Mouse (Mus musculus): ENCODE results near the gene Hipk2. TPM values are rescaled to one million over a fixed set of nuclear protein-coding genes. Genes with fewer than 3 reads are reported as not detected.
A peak's percentile ranks its signal among the peaks of the same experiment; 100 is the strongest.

Hipk2 gene
- total RNA-seq, 2 experiments from 2014 or later = 55.9 to 59.9 TPM

- H3K4me3 ChIP-seq = no peak overlapping the region
- no peak for TF ChIP-seq CTCF (conservative IDR thresholded peaks at IDR 0.05)
- H3K27ac ChIP-seq = no peak overlapping the region; the same call in 1 of the 2 replicates
- DNase-seq (ENCODE audit: low spot score in 2 of 2) = no peak
These were observed 66.4 kb downstream of the Hipk2 start for GRCm38 (mm10) chr6:38809396-38810120.

DNA sequence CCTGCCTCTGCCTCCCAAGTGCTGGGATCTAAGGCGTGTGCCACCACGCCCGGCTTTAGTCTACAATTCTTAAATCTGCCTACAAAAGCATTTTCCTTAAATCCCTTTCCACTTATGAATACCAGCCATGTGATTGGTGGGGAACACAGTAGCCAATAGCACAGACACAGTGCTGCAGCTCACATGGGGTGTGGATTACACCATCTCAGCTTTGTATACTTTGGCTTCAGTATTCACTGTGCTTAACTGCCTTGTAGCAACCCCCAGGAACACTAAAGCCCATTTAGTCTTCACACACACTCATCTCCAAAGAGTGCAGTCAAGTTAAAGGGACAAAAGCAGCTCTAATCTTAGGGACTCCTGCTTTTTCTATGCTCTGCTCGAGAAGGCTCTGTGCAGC, 67.6 kb downstream of the Hipk2 start:
- no peak for TF ChIP-seq CTCF (conservative IDR thresholded peaks at IDR 0.05)
- Histone ChIP-seq H3K4me3 (no peak overlapping the region), H3K27ac (no peak overlapping the region)
- no peak for DNase-seq (ENCODE audit: low spot score in 2 of 2)

- no peak overlapping the region for H3K27ac ChIP-seq
- H3K4me3 ChIP-seq = no peak overlapping the region
- no peak for TF ChIP-seq CTCF (conservative IDR thresholded peaks at IDR 0.05)
- no peak for DNase-seq (ENCODE audit: low spot score in 2 of 2)
These were observed 69.0 kb downstream of the Hipk2 start for GRCm38 (mm10) chr6:38806963-38807445.

DNA sequence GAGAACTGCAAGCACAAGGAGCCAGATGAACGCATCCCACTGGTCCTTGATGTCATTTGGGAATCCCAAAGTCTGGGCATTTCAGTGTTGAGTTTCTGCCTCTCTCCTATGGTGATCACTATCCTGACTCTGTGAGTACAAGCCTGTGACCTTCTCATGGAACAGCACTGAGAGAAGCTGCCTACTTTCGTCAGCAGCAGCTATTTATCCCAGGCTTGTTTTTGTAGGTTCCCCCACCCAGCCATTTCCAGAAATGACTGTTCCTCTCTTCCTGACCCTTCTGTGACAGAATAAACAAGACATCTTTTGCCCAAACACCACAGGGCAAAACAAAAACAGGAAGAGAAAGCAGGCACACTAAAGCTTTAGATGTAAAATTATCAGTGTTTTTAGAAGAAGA, 70.4 kb downstream of the Hipk2 start:
- no peak for DNase-seq (ENCODE audit: low spot score in 2 of 2)

GRCm38 (mm10) chr6:38801252-38801651, 74.7 kb downstream of the Hipk2 start:
- Histone ChIP-seq H3K4me3 (no peak overlapping the region), H3K27ac (no peak overlapping the region)
- TF ChIP-seq CTCF (conservative IDR thresholded peaks at IDR 0.05) = no peak
- DNase-seq (ENCODE audit: low spot score in 2 of 2) = no peak

More for the DNA sequence above, 70.4 kb downstream of the Hipk2 start:
- H3K27ac ChIP-seq = no peak overlapping the region
- TF ChIP-seq CTCF (conservative IDR thresholded peaks at IDR 0.05) = no peak
- no peak overlapping the region for H3K4me3 ChIP-seq

- H3K4me3 ChIP-seq = no peak overlapping the region
- DNase-seq (ENCODE audit: low spot score in 2 of 2) = no peak
- TF ChIP-seq CTCF (conservative IDR thresholded peaks at IDR 0.05) = no peak
- H3K27ac ChIP-seq = no peak overlapping the region
These were observed 78.4 kb downstream of the Hipk2 start for GRCm38 (mm10) chr6:38797548-38797947.

DNA sequence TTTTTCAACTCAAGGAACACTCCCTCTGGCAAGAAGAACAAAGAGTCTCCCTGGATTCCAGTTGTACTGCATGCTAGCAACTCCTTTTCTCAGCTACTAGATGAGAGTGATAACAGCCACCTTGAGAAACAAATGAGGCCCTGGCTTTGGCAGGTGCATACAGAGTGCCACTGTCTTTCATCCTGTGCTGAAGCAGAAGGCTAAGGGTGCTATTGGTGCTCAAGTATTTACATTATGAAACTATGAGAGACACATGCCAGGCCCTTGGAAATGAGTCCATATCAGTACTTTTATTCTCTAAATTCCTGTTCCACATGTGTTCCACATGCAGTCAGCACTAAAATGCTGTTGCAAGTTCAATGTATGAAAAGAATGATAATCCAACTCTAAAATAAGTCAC, 79.0 kb downstream of the Hipk2 start:
- no peak for TF ChIP-seq CTCF (conservative IDR thresholded peaks at IDR 0.05)
- Histone ChIP-seq H3K27ac (no peak overlapping the region), H3K4me3 (no peak overlapping the region)
- no peak for DNase-seq (ENCODE audit: low spot score in 2 of 2)

- Histone ChIP-seq H3K27ac (no peak overlapping the region), H3K4me3 (no peak overlapping the region)
- TF ChIP-seq CTCF (conservative IDR thresholded peaks at IDR 0.05) = no peak
- no peak for DNase-seq (ENCODE audit: low spot score in 2 of 2)
These were observed 79.6 kb downstream of the Hipk2 start for GRCm38 (mm10) chr6:38796388-38796787.

DNA sequence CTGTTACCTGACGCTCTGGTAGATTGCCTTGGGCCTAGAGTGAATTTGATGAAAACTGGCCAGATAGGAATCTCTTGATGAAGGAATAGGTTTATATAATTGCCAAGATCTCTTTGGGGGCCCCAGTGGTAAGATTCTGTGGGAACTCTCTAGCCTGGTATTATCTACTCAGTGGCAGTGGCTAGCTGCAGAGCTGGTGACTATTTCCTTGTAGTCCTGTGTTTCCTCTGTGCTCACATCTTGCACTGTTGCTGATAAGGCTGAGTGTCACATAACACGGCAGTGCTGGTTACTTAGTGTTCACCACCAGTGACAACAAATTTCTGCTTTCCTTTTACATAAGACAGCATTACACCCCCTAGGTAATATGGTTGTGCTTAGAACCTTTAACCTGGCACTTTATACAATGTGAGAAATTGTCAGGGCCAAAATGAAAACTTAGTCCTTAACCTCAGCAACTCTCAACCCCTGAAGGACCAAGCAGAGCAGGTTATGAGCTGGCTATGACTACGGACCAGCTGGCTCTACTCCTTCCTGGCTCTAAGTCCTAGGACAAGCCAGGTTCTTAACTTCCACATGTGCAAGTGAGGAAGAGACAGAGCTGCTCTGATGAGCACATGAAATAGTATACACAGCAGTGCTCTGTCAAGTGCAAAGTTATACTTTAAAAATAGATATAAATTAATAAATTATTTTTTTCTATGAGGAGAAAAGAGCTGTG, 80.7 kb downstream of the Hipk2 start:
- no peak for TF ChIP-seq CTCF (conservative IDR thresholded peaks at IDR 0.05)
- Histone ChIP-seq H3K4me3 (no peak overlapping the region), H3K27ac (no peak overlapping the region)
- no peak for DNase-seq (ENCODE audit: low spot score in 2 of 2)

DNA sequence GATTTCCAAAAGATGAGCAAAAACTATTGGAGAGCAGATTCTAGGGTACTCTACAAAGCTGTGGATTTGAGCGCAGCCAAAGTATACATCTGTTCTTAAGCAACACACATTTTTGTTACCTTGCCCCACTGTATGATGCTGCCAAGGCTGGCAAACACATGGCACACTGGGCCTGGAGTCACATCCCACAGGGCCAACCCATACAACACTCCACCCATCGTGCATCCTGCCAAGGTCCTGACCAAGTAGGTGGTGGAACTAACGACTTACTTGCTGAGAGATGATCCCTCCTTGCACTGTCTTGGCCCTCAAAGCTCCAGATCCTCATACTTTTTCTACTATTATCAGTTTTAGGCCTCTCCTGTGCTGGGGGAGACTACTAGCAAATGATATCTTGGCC, 83.0 kb downstream of the Hipk2 start:
- no peak for DNase-seq (ENCODE audit: low spot score in 2 of 2)
- Histone ChIP-seq H3K27ac (no peak overlapping the region), H3K4me3 (no peak overlapping the region)
- no peak for TF ChIP-seq CTCF (conservative IDR thresholded peaks at IDR 0.05)

GRCm38 (mm10) chr6:38789221-38789810, 86.6 kb downstream of the Hipk2 start:
- H3K4me3 ChIP-seq = no peak overlapping the region
- no peak overlapping the region for H3K27ac ChIP-seq
- no peak for TF ChIP-seq CTCF (conservative IDR thresholded peaks at IDR 0.05)
- DNase-seq (ENCODE audit: low spot score in 2 of 2) = no peak

GRCm38 (mm10) chr6:38787811-38788509, 88.0 kb downstream of the Hipk2 start:
- no peak for DNase-seq (ENCODE audit: low spot score in 2 of 2)
- no peak for TF ChIP-seq CTCF (conservative IDR thresholded peaks at IDR 0.05)
- H3K4me3 ChIP-seq = no peak overlapping the region
- 0 out of 2 replicates have a peak overlapping the region, but pooled peaks have one; percentile 50 for H3K27ac ChIP-seq

- no peak for TF ChIP-seq CTCF (conservative IDR thresholded peaks at IDR 0.05)
- Histone ChIP-seq H3K27ac (no peak overlapping the region), H3K4me3 (no peak overlapping the region)
- no peak for DNase-seq (ENCODE audit: low spot score in 2 of 2)
These were observed 88.8 kb downstream of the Hipk2 start for GRCm38 (mm10) chr6:38787134-38787533.
